Mouse (Mus musculus): ENCODE measurements around the gene Cd72.
A peak's percentile ranks its signal among the peaks of the same experiment; 100 is the strongest.

The Cd72 gene

DNA sequence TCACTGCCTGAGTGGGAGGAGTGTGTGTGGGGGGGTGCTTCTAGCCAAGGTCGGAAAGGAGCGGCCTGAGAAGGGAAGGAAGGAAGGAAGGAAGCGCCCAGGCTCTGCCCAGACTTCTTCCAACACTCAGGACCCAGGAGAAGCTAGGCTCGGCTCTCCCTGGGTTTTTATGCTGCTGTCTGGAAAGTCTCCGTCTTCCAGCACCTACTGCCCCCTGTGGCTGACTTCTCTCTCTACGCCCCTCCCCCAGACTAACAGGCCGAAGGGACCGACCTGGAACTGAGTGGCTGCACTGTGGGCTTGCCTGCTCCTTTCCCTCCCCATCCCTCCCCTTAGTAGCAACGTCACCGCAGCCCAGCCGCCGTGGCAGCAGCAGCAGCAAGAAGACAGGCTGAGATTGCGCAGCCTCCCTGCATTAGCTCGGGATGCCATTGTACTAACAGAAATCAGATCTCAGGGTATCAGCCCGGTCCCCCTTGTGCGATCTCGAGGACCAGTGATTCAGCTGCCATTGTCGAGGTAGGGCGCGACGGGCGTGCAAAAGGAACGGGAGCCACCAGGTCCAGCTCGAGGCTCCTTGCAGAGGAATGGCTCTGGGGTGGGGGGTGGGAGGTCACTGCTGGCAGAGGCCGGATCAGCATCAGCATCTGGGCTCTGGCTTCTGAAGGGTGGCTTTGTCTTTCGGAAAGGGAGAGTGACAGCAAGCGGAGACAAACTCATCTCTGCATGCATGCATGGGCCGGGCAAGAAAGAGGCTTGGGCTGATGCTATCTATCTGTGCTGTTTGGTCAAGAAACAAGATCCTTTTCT, 48.1 kb downstream of the Cd72 start:
- DNase-seq (ENCODE audit: low read depth, low spot score) = peak; percentile 76

DNA sequence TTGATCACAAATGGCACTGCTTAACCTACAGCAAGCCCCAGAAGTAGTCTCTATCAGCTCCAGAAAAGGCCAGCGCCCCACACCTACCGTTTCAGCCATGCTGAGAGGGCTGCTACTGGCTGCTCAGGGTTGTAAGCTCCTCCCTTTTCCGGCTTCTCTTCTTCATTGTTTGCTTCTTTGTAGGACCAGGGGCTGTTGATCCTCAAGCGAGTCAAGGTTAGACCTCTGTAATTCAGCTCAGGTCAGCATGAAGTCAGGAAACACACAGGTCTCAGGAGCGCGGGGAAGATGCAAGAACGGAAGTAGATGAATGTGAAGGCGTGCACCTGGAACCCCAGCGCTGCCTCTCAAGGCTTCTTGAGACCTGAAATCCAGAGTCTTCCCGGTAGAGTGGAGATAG, 49.7 kb downstream of the Cd72 start:
- DNase-seq (ENCODE audit: low read depth, low spot score) = no peak

GRCm38 (mm10) chr4:43402212-43402611, 52.2 kb downstream of the Cd72 start:
- no peak for DNase-seq (ENCODE audit: low read depth, low spot score)

GRCm38 (mm10) chr4:43401486-43401885, 52.9 kb downstream of the Cd72 start:
- DNase-seq (ENCODE audit: low read depth, low spot score) = no peak

- DNase-seq (ENCODE audit: low read depth, low spot score) = no peak
Observed at GRCm38 (mm10) chr4:43400976-43401375, 53.5 kb downstream of the Cd72 start.

DNA sequence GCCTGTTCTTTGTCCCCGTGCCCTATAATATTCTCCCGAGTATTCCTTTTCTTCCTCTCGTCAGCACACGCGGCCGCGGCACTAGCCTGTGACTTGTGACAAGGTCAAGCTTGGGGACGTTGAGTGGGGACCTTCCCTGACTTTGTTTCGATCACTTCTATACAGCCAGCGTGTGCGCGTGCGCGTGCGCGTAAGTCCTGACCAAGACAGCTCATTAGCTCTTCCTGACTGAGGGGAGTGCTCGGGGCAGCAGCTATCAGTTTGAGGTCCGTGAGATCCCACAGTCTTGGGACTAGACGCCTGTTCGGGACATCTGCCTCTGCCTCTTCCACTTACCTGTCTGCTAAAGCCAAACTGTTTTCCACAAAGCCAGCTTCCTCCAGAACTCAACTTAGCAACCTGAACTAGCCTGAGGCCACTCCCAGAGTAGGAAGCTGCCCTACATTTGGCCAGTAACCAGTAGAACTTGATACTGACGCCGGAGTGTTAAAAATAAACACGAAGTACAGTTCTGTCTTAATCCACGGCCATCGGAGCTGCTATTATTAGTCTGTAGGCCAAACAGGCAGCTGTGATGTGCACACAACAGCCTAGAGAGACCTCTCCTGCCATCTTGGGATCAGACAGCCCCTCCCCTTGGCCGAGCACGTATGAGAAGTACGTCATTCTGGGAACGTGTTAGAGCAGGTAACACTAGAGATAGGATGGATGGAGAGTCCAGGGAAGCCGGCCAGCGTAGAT, 54.9 kb downstream of the Cd72 start:
- no peak for DNase-seq (ENCODE audit: low read depth, low spot score)

DNA sequence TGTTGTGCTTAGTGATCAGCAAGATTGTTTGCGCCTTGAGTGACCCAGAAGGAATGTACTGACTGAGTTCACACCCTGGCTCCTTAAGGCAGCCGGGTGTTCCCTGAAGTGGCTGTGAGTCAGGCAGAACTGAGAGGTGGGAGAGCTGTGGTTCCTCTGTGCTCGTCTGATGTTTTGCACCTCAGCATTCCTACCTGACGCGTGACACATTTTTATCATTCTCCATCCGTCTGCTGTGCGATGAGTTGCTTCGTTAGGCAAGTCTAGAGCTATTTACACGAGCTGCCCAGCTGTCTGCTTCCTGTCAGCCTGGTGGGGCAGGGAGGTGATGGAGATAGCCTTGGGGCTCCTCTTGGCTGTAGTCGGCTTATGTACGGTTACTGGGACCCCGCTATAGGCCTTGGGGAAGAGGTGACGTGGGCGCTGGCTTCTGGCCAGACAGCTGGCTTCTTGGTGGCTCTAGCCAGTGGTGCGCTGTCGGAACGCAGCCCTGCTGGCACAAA, 55.5 kb downstream of the Cd72 start:
- DNase-seq (ENCODE audit: low read depth, low spot score) = no peak

GRCm38 (mm10) chr4:43398014-43398413, 56.4 kb downstream of the Cd72 start:
- no peak for DNase-seq (ENCODE audit: low read depth, low spot score)

Measured in retina, postnatal 7 days (tissue).